Mouse (Mus musculus) CD4-positive, CD25-positive, alpha-beta regulatory T cell (primary cell): ENCODE measurements around the gene Usp31. TPM values are rescaled to one million over a fixed set of nuclear protein-coding genes. Genes with fewer than 3 reads are reported as not detected.

ENCODE experiments used
- polyA plus RNA-seq: library from polyadenylated mRNA; unstranded; fragments of 100-300 nt; shearing (Covaris generic); gene quantifications from one replicate; pipeline ENCODE4 v1.2.1, GENCODE M21; 2017

Usp31 gene
- polyA plus RNA-seq, result 5.8 TPM

GRCm38 (mm10) chr7:121707073-121707667 lies at the start of gene Usp31:
Gene Usp31, minus strand, starts transcription at chr7:121707253.

DNA sequence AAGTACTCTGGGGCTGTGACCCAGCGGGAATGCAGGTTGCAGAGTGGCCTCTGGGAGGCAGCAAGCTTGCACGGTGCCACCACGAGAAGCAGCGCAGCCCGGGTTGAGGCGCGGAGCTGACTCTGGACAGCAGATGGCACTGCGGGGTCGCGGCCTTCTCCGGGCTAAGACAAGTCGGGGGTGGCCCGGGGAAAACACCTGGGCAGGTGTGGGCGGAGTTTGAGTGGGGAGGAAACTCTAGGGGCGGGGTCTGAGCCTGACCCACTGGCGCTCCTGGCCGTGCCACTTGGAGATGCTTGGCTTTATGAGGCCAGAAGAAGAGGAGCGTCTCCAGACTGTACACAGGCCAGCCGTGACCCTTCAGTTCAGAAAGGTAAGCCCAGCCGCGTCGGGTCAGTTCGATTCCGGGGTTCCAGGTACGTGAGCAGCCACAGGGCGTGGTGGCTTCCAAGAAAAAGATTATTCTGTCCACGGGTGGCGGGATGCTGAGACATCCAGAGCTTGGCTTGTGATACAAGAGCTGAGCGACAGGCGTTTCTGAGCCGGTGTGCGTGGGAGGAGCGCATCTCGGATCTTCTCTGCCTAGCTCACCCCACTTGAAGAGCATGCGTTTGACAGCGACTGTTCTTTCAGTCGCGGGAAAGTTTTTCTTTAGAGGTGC lies 27.2 kb upstream of the Usp31 start, which contains the start of gene Scnn1g:
Gene Scnn1g, plus strand, starts transcription at position 309 of the 661 bp plus-strand sequence.

Other genes with a start within 250 kb of the Usp31 start
- gene Scnn1g, start 27.2 kb upstream of the Usp31 start, polyA plus RNA-seq, result not detected
- gene Scnn1b, start 157.8 kb upstream of the Usp31 start, polyA plus RNA-seq, result not detected